Comparison of ENCODE assay signal across 8 mouse cellular contexts in genomic region chrX:169320668-169321005, GRCm38 (mm10). TPM values are rescaled to one million over a fixed set of nuclear protein-coding genes. Genes with fewer than 3 reads are reported as not detected.
DNase-seq lines count a peak whose midpoint lies in the region; ATAC-seq and TF ChIP-seq lines count a peak whose summit lies in the region.
"Not testable (repeated sequence)": the region's sequence is repeated elsewhere in the genome, so short reads cannot be mapped to it uniquely, and the experiment has no call there.

No protein-coding gene starts in this region.

- not testable (repeated sequence) for H3K27ac ChIP-seq in CH12.LX (ENCODE audit: insufficient read depth, low read depth); embryonic facial prominence, embryonic 12.5 days; forebrain, postnatal 0 days (ENCODE audit: low read depth, low read length); kidney, embryonic 16.5 days (ENCODE audit: low read length); liver, embryonic 13.5 days; midbrain, embryonic 11.5 days (ENCODE audit: low read depth, low read length)
- H3K27ac ChIP-seq in hindbrain, embryonic 12.5 days = peak overlapping the region; percentile 80; the same call in 1 of the 2 replicates
- H3K27ac ChIP-seq in neural tube, embryonic 15.5 days (replicated peaks) = 0 out of 2 replicates have a peak overlapping the region, but pooled peaks have one; percentile 81

- not testable (repeated sequence) for TF ChIP-seq EP300 in CH12.LX (IDR thresholded peaks at IDR 0.05; ENCODE audit: low read length)

- in situ Hi-C loops in CH12.LX (cut with MboI; ENCODE audit: low pct_ligation_motif_present, low pct_unique_long_range_greater_than_20kb, low sequenced_read_pairs) = not testable (repeated sequence)

- H3K36me3 ChIP-seq in CH12.LX (replicated peaks in 1 of 2; ENCODE audit: control insufficient read depth in 1 of 2, insufficient read depth in 1 of 2, low read length in 1 of 2) = peaks cover 6 to 13% of the 10 kb centered on the region in 2 experiments
- not testable (repeated sequence) for H3K36me3 ChIP-seq in embryonic facial prominence, embryonic 12.5 days; forebrain, postnatal 0 days (ENCODE audit: insufficient read depth); hindbrain, embryonic 12.5 days; kidney, embryonic 16.5 days (ENCODE audit: insufficient read depth, low read length); liver, embryonic 13.5 days; midbrain, embryonic 11.5 days (ENCODE audit: control insufficient read depth, insufficient read depth, low read length); neural tube, embryonic 15.5 days

- not testable (repeated sequence) for ATAC-seq in embryonic facial prominence, embryonic 12.5 days (ENCODE audit: insufficient number of reproducible peaks, insufficient read depth, low FRiP score, low TSS enrichment); hindbrain, embryonic 12.5 days (ENCODE audit: low FRiP score); kidney, embryonic 16.5 days (ENCODE audit: low FRiP score, low TSS enrichment); neural tube, embryonic 15.5 days (ENCODE audit: low FRiP score)
- 0 out of 2 replicates have a peak, but pooled peaks have one; percentile 2 for ATAC-seq in forebrain, postnatal 0 days
- ATAC-seq in liver, embryonic 13.5 days (ENCODE audit: low read depth) = peak; percentile 8
- ATAC-seq in midbrain, embryonic 11.5 days (ENCODE audit: low FRiP score) = peak; percentile 45; the same call in 1 of the 2 replicates

- dilution Hi-C loops in CH12.LX (cut with MboI; ENCODE audit: extremely low pct_ligation_motif_present, extremely low pct_unique_long_range_greater_than_20kb, low sequenced_read_pairs) = not testable (repeated sequence)

- TF ChIP-seq POLR2A in CH12.LX (IDR thresholded peaks at IDR 0.05; ENCODE audit: low read depth, low read length) = not testable (repeated sequence)

- peak overlapping the region; percentile 56 for H3K4me2 ChIP-seq in CH12.LX (ENCODE audit: insufficient read depth, low read depth, poor library complexity, severe bottlenecking)
- peak overlapping the region; percentile 31 for H3K4me2 ChIP-seq in embryonic facial prominence, embryonic 12.5 days (replicated peaks)
- peak overlapping the region; percentile 50; the same call in 1 of the 2 replicates for H3K4me2 ChIP-seq in forebrain, postnatal 0 days (ENCODE audit: low read depth)
- peak overlapping the region; percentile 41 for H3K4me2 ChIP-seq in hindbrain, embryonic 12.5 days (replicated peaks)
- H3K4me2 ChIP-seq in kidney, embryonic 16.5 days (replicated peaks; ENCODE audit: low read depth, low read length) = peak overlapping the region; percentile 42
- H3K4me2 ChIP-seq in liver, embryonic 13.5 days = peak overlapping the region; percentile 52
- 0 out of 2 replicates have a peak overlapping the region, but pooled peaks have one; percentile 6 for H3K4me2 ChIP-seq in midbrain, embryonic 11.5 days
- peak overlapping the region; percentile 57 for H3K4me2 ChIP-seq in neural tube, embryonic 15.5 days

- peaks cover 0 to 13% of the 10 kb centered on the region in 2 experiments; a peak in 1 of 4 replicates for H3K4me1 ChIP-seq in CH12.LX (ENCODE audit: control insufficient read depth in 1 of 2, insufficient read depth in 2 of 2)
- not testable (repeated sequence) for H3K4me1 ChIP-seq in embryonic facial prominence, embryonic 12.5 days; forebrain, postnatal 0 days (ENCODE audit: insufficient read depth); hindbrain, embryonic 12.5 days; kidney, embryonic 16.5 days (ENCODE audit: insufficient read depth, low read length); midbrain, embryonic 11.5 days (ENCODE audit: control insufficient read depth, insufficient read depth, low read length)
- peaks cover 13% of the 10 kb centered on the region for H3K4me1 ChIP-seq in liver, embryonic 13.5 days (replicated peaks)
- peaks cover 11% of the 10 kb centered on the region for H3K4me1 ChIP-seq in neural tube, embryonic 15.5 days

- not testable (repeated sequence) for H3K27me3 ChIP-seq in CH12.LX (replicated peaks); embryonic facial prominence, embryonic 12.5 days; forebrain, postnatal 0 days (ENCODE audit: insufficient read depth, low read length); hindbrain, embryonic 12.5 days; kidney, embryonic 16.5 days (ENCODE audit: insufficient read depth, low read length); liver, embryonic 13.5 days; midbrain, embryonic 11.5 days (ENCODE audit: control insufficient read depth, insufficient read depth, low read length); neural tube, embryonic 15.5 days (replicated peaks)

- not testable (repeated sequence) for TF ChIP-seq RAD21 in CH12.LX (IDR thresholded peaks at IDR 0.05; ENCODE audit: low read depth, low read length)

- H3K79me2 ChIP-seq in CH12.LX (replicated peaks; ENCODE audit: control insufficient read depth, extremely low read depth, insufficient read depth, poor library complexity, severe bottlenecking) = not testable (repeated sequence)

- H3K9me3 ChIP-seq in CH12.LX (replicated peaks; ENCODE audit: low read length); embryonic facial prominence, embryonic 12.5 days; forebrain, postnatal 0 days (ENCODE audit: low read length); hindbrain, embryonic 12.5 days (replicated peaks); kidney, embryonic 16.5 days (ENCODE audit: low read length); liver, embryonic 13.5 days (replicated peaks); midbrain, embryonic 11.5 days (ENCODE audit: control insufficient read depth, low read length); neural tube, embryonic 15.5 days (replicated peaks): not testable (repeated sequence)

- not testable (repeated sequence) for H3K9ac ChIP-seq in CH12.LX (ENCODE audit: insufficient read depth, low read depth); embryonic facial prominence, embryonic 12.5 days; hindbrain, embryonic 12.5 days; kidney, embryonic 16.5 days (replicated peaks; ENCODE audit: low read length)
- peak overlapping the region; percentile 71 for H3K9ac ChIP-seq in forebrain, postnatal 0 days
- peak overlapping the region; percentile 41; the same call in 1 of the 2 replicates for H3K9ac ChIP-seq in liver, embryonic 13.5 days
- H3K9ac ChIP-seq in midbrain, embryonic 11.5 days (ENCODE audit: low read length) = peak overlapping the region; percentile 38; the same call in 1 of the 2 replicates
- H3K9ac ChIP-seq in neural tube, embryonic 15.5 days (replicated peaks) = 0 out of 2 replicates have a peak overlapping the region, but pooled peaks have one; percentile 60

- WGBS in embryonic facial prominence, embryonic 12.5 days = 34% methylated on average over 15 of the region's 15 CpGs
- 39% methylated on average over 15 of the region's 15 CpGs for WGBS in forebrain, postnatal 0 days
- WGBS in hindbrain, embryonic 12.5 days = 43% methylated on average over 15 of the region's 15 CpGs
- 32% methylated on average over 15 of the region's 15 CpGs for WGBS in kidney, embryonic 16.5 days
- 21% methylated on average over 15 of the region's 15 CpGs for WGBS in liver, embryonic 13.5 days (ENCODE audit: insufficient replicate concordance)
- 36% methylated on average over 15 of the region's 15 CpGs for WGBS in midbrain, embryonic 11.5 days
- WGBS in neural tube, embryonic 15.5 days = 38% methylated on average over 15 of the region's 15 CpGs

- not testable (repeated sequence) for DNase-seq in CH12.LX (ENCODE audit: extremely low read depth); forebrain, postnatal 0 days; liver, embryonic 13.5 days; midbrain, embryonic 11.5 days (ENCODE audit: low spot score, missing footprints)

- TF ChIP-seq CTCF in CH12.LX (conservative IDR thresholded peaks at IDR 0.05 in 1 of 2, IDR thresholded peaks at IDR 0.05 in 1 of 2; ENCODE audit: low read depth in 2 of 2, low read length in 2 of 2); forebrain, postnatal 0 days (IDR thresholded peaks at IDR 0.05; ENCODE audit: low read depth): not testable (repeated sequence)

- peak overlapping the region; percentile 43 to 72 (median 43) for H3K4me3 ChIP-seq in CH12.LX (replicated peaks in 1 of 3; ENCODE audit: low read depth in 2 of 3, low read length in 2 of 3, poor library complexity in 1 of 3)
- H3K4me3 ChIP-seq in embryonic facial prominence, embryonic 12.5 days = peak overlapping the region; percentile 55
- peak overlapping the region; percentile 55 for H3K4me3 ChIP-seq in forebrain, postnatal 0 days (ENCODE audit: low read depth, low read length)
- peak overlapping the region; percentile 54 for H3K4me3 ChIP-seq in hindbrain, embryonic 12.5 days
- H3K4me3 ChIP-seq in kidney, embryonic 16.5 days (ENCODE audit: low read length) = peak overlapping the region; percentile 66
- H3K4me3 ChIP-seq in liver, embryonic 13.5 days (replicated peaks) = peak overlapping the region; percentile 71
- H3K4me3 ChIP-seq in midbrain, embryonic 11.5 days (ENCODE audit: low read depth, low read length) = peak overlapping the region; percentile 51
- H3K4me3 ChIP-seq in neural tube, embryonic 15.5 days (replicated peaks) = peak overlapping the region; percentile 60

RNA-seq across cellular contexts. Expression of gene Hccs, which starts 0.5 kb away (rescaled TPM):
- total RNA-seq in CH12.LX (2012; rRNA removed) (21.7 and 27.1 TPM in 2 replicates), CH12.LX (2014; rRNA removed) (87.8 and 102 TPM in 2 replicates)
- 32.6 and 40.0 TPM in 2 replicates for polyA plus RNA-seq in CH12.LX (2012; ENCODE audit: insufficient read length, low read depth)
- polyA plus RNA-seq in embryonic facial prominence, embryonic 12.5 days (2016; fragmentation: Nextera tagmentation; extraction: Ambion mirVana) = 38.7 and 39.9 TPM in 2 replicates
- total RNA-seq in forebrain, postnatal 0 days (2014; rRNA removed) = 30.2 and 33.4 TPM in 2 replicates
- polyA plus RNA-seq in forebrain, postnatal 0 days (2015; fragmentation: Nextera tagmentation; extraction: Ambion mirVana) = 28.4 and 32.0 TPM in 2 replicates
- polyA plus RNA-seq in hindbrain, embryonic 12.5 days (2016; fragmentation: Nextera tagmentation; extraction: Ambion mirVana) = 45.1 and 52.2 TPM in 2 replicates
- polyA plus RNA-seq in kidney, embryonic 16.5 days (2015; fragmentation: Nextera tagmentation; extraction: Ambion mirVana) = 29.0 and 31.6 TPM in 2 replicates
- polyA plus RNA-seq in liver, embryonic 13.5 days (2015; fragmentation: Nextera tagmentation; extraction: Ambion mirVana) = 16.7 and 19.8 TPM in 2 replicates
- polyA plus RNA-seq in midbrain, embryonic 11.5 days (2014; fragmentation: Nextera tagmentation; extraction: Ambion mirVana) = 57.5 and 57.6 TPM in 2 replicates
- 38.0 and 38.8 TPM in 2 replicates for polyA plus RNA-seq in neural tube, embryonic 15.5 days (2015; fragmentation: Nextera tagmentation; extraction: Ambion mirVana)

Comparison
In these comparisons a context has a peak if more than half of its experiments do, and no peak if none do; other contexts are left out.
1. H3K4me2 ChIP-seq: peak in every context shown above with its lines; median percentile 57 in neural tube, embryonic 15.5 days; 56 in CH12.LX; 52 in liver, embryonic 13.5 days; 50 in forebrain, postnatal 0 days; 42 in kidney, embryonic 16.5 days; 41 in hindbrain, embryonic 12.5 days; 31 in embryonic facial prominence, embryonic 12.5 days; 6 in midbrain, embryonic 11.5 days.